Mouse (Mus musculus): Measurements from ENCODE around the gene Camkmt. TPM values are rescaled to one million over a fixed set of nuclear protein-coding genes. Genes with fewer than 3 reads are reported as not detected.

The Camkmt gene
- 1 to 10 TPM; 5.6 to 8.6 TPM for polyA plus RNA-seq (2017; shearing (Covaris generic))

GRCm38 (mm10) chr17:85090120-85091099, at the start of gene Camkmt, which contains the start of gene Prepl:
TSS of gene Camkmt (plus strand) at chr17:85090552.
TSS of gene Prepl (minus strand) at chr17:85090241.

Other genes with a start within 250 kb of the Camkmt start
- 100 to 1,000 TPM; 138 to 145 TPM for gene Ppm1b, start 133.8 kb upstream of the Camkmt start, polyA plus RNA-seq (2017; shearing (Covaris generic))
- under 1 TPM; 0.30 to 0.72 TPM for gene Slc3a1, start 62.2 kb upstream of the Camkmt start, polyA plus RNA-seq (2017; shearing (Covaris generic))
- gene Prepl, start 311 bp upstream of the Camkmt start, polyA plus RNA-seq (2017; shearing (Covaris generic)), result 10 to 100 TPM; 12.5 to 14.3 TPM